Mouse (Mus musculus) heart, embryonic 12.5 days (tissue): Measurements from ENCODE around the gene Nes. TPM values are rescaled to one million over a fixed set of nuclear protein-coding genes. Genes with fewer than 3 reads are reported as not detected.
A peak's percentile ranks its signal among the peaks of the same experiment; 100 is the strongest.

Source experiments
- ATAC-seq: fragments of 200-750 bp; cut with Nextera tagmentation; 2 replicates; pipeline ENCODE4 v1.8.0; 2017; ENCODE audit warnings: moderate TSS enrichment, moderate library complexity; ENCODE audit not compliant: insufficient number of reproducible peaks, low FRiP score
- H3K27ac ChIP-seq: fragments of 300-500 bp; sonication (generic); 2 replicates; pipeline ENCODE4 v1.5.1; 2016; ENCODE audit warnings: mild to moderate bottlenecking, moderate library complexity; ENCODE audit not compliant: poor library complexity, severe bottlenecking
- H3K27me3 ChIP-seq: fragments of 300-500 bp; sonication (generic); replicated peaks from 2 replicates; pipeline ENCODE4 v1.6.1; 2016; ENCODE audit warnings: mild to moderate bottlenecking, moderate library complexity
- H3K36me3 ChIP-seq: fragments of 300-500 bp; sonication (generic); 2 replicates; pipeline ENCODE4 v1.6.1; 2016; ENCODE audit warnings: mild to moderate bottlenecking, moderate library complexity
- H3K4me1 ChIP-seq: fragments of 300-500 bp; sonication (generic); replicated peaks from 2 replicates; pipeline ENCODE4 v1.6.1; 2016; ENCODE audit warnings: mild to moderate bottlenecking
- H3K4me2 ChIP-seq: fragments of 300-500 bp; sonication (generic); 2 replicates; pipeline ENCODE4 v1.6.1; 2016; ENCODE audit warnings: mild to moderate bottlenecking, moderate library complexity
- H3K4me3 ChIP-seq: fragments of 300-500 bp; sonication (generic); 2 replicates; pipeline ENCODE4 v1.5.1; 2016; ENCODE audit warnings: mild to moderate bottlenecking
- H3K9ac ChIP-seq: fragments of 300-500 bp; sonication (generic); 2 replicates; pipeline ENCODE4 v1.6.1; 2016; ENCODE audit warnings: mild to moderate bottlenecking, moderate library complexity
- H3K9me3 ChIP-seq: fragments of 300-500 bp; sonication (generic); replicated peaks from 2 replicates; pipeline ENCODE4 v1.6.1; 2016; ENCODE audit warnings: mild to moderate bottlenecking, moderate library complexity
- WGBS: fragments of 180-500 bp; shearing (Covaris S2); methylation state at CpG from one replicate; pipeline ENCODE4 v1.1.7; 2016; 5-methylcytosine and 5-hydroxymethylcytosine counted together
- polyA plus RNA-seq: library from polyadenylated mRNA; unstranded; fragments of >200 nt; fragmentation: Nextera tagmentation; extraction: Ambion mirVana; gene quantifications from 2 replicates; pipeline ENCODE4 v1.2.1, GENCODE M21; 2016

Nes gene
- polyA plus RNA-seq, 1 experiment from 2014 or later: 34.6 TPM

GRCm38 (mm10) chr3:87984094-87984493 is 13.2 kb downstream of the Nes start:
- 35% methylated on average over 3 of the region's 3 CpGs for WGBS
- Histone ChIP-seq H3K27ac (peak overlapping the region; percentile 87; the same call in 1 of the 2 replicates), H3K9ac (peak overlapping the region; percentile 59; the same call in 1 of the 2 replicates), H3K36me3 (0 out of 2 replicates have a peak, but pooled peaks cover 4% of the 10 kb centered on the region), H3K27me3 (peaks cover 7% of the 10 kb centered on the region), H3K4me1 (peaks cover 80% of the 10 kb centered on the region), H3K9me3 (no peaks in the 10 kb centered on the region), H3K4me2 (peak overlapping the region; percentile 60), H3K4me3 (no peak overlapping the region)
- no peak for ATAC-seq

- ATAC-seq: no peak
- peaks cover 73% of the 10 kb centered on the region for H3K4me1 ChIP-seq
- no peak overlapping the region for H3K4me3 ChIP-seq
- H3K27me3 ChIP-seq: peaks cover 23% of the 10 kb centered on the region
- no peaks in the 10 kb centered on the region for H3K9me3 ChIP-seq
- H3K27ac ChIP-seq: peak overlapping the region; percentile 69
- WGBS: 27% methylated on average over 12 of the region's 12 CpGs
- H3K4me2 ChIP-seq: peak overlapping the region; percentile 70
- H3K9ac ChIP-seq: peak overlapping the region; percentile 39; the same call in 1 of the 2 replicates
- no peaks in the 10 kb centered on the region for H3K36me3 ChIP-seq
These were observed 14.8 kb downstream of the Nes start for GRCm38 (mm10) chr3:87985505-87986320.

DNA sequence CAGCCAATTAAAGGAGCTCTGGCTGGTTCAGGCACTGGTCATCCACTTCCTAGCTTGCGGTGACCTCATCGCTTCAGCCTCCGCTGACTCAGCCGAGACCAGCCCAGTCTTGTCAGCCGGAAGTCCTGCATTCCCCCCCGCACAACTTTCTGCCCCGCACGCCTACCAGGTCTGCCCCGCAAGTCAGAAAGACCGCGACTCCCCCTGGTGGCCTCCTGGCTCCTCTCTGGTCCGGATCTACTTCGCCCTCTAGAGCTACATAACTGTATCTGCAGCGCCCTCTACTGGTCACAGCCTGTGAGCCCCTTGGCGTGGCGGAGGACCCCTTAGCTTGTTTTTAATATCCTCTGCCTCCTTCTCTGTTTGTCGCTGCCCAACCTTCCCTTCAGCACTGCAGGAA is 16.0 kb downstream of the Nes start:
- Histone ChIP-seq H3K27ac (peak overlapping the region; percentile 69), H3K4me1 (peaks cover 63% of the 10 kb centered on the region), H3K27me3 (peaks cover 35% of the 10 kb centered on the region), H3K9me3 (no peaks in the 10 kb centered on the region), H3K4me2 (peak overlapping the region; percentile 70), H3K36me3 (no peaks in the 10 kb centered on the region), H3K4me3 (peak overlapping the region; percentile 38), H3K9ac (peak overlapping the region; percentile 47)
- WGBS: 0% methylated on average over 17 of the region's 17 CpGs
- peak; percentile 67 for ATAC-seq

DNA sequence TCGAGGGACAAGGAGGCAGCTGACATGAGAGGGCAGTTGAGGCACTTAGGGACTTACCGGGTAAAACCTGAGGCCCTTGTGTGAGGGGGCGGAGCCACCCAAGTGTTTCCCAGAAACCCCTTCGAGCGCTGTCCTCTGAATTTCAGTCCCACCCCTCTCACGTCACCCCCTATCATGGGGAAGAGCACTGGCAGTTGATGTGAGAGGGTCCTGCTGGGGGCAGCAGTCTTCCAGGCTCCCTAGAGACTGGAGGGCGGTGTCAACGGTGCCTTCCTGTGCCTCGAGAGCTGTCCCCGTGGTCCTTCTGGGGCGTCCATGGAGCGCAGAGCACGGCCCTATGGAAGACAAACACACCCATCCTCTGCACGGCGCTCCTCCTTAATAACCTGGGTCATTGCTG is 16.8 kb downstream of the Nes start:
- peak overlapping the region; percentile 51 for H3K9ac ChIP-seq
- H3K9me3 ChIP-seq: no peaks in the 10 kb centered on the region
- H3K4me1 ChIP-seq: peaks cover 56% of the 10 kb centered on the region
- ATAC-seq: peak; percentile 31
- no peak overlapping the region for H3K27ac ChIP-seq
- H3K27me3 ChIP-seq: peaks cover 42% of the 10 kb centered on the region
- peak overlapping the region; percentile 38 for H3K4me3 ChIP-seq
- H3K36me3 ChIP-seq: no peaks in the 10 kb centered on the region
- H3K4me2 ChIP-seq: peak overlapping the region; percentile 70
- WGBS: 1% methylated on average over 15 of the region's 15 CpGs

DNA sequence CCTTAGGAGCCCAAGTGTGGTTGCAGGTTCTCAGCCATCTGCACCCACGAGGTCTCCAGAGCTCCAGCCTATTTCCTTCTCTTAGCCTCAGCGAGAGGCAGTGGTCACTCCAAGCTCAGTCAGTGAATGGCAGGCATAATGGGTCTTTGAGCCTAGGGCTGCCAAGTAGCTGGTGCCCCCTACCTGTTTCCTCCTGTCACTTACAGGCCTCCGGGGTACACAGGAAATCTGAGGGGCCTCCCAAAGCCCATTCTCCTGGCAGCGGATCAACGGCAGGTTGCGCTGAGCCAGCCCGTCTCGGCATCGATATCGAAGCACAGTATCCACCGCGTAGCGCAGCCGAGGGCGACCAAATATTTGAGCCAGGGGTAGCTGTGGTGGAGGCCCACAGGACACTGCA is 17.2 kb downstream of the Nes start:
- Histone ChIP-seq H3K27ac (no peak overlapping the region), H3K4me2 (peak overlapping the region; percentile 70), H3K4me1 (peaks cover 51% of the 10 kb centered on the region), H3K36me3 (no peaks in the 10 kb centered on the region), H3K27me3 (peaks cover 47% of the 10 kb centered on the region), H3K9ac (peak overlapping the region; percentile 51), H3K4me3 (peak overlapping the region; percentile 38), H3K9me3 (no peaks in the 10 kb centered on the region)
- no peak for ATAC-seq
- WGBS: 11% methylated on average over 15 of the region's 15 CpGs

GRCm38 (mm10) chr3:87989935-87990334 is 19.1 kb downstream of the Nes start:
- no peak overlapping the region for H3K9ac ChIP-seq
- H3K9me3 ChIP-seq: no peaks in the 10 kb centered on the region
- H3K4me1 ChIP-seq: peaks cover 33% of the 10 kb centered on the region
- no peak overlapping the region for H3K4me2 ChIP-seq
- ATAC-seq: no peak
- 32% methylated on average over 10 of the region's 10 CpGs for WGBS
- H3K27me3 ChIP-seq: peaks cover 66% of the 10 kb centered on the region
- H3K27ac ChIP-seq: no peak overlapping the region
- no peak overlapping the region for H3K4me3 ChIP-seq
- no peaks in the 10 kb centered on the region for H3K36me3 ChIP-seq

DNA sequence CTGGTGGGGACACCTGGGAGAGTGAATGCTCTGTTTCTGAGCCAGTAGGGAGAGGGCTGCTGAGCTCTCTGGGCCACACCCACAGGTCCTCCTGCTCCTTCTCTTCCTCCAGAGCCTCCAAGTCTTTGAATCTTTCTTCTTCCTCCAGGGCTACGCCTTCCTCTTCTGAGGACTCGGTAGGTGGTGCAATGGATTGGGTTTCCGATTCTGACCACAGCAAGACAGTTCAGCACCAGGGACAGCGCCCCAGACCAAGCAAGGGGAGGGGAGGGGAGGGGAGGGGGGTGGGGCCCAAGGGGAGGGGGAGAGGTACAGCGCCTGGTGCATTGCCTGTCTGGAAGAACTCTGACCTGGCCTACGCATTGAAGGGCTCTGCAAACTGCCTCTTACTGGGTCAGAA is 22.6 kb downstream of the Nes start:
- Histone ChIP-seq H3K4me3 (no peak overlapping the region), H3K4me2 (no peak overlapping the region), H3K27ac (no peak overlapping the region), H3K4me1 (peaks cover 10% of the 10 kb centered on the region), H3K36me3 (no peaks in the 10 kb centered on the region), H3K9me3 (no peaks in the 10 kb centered on the region), H3K27me3 (peaks cover 100% of the 10 kb centered on the region), H3K9ac (no peak overlapping the region)
- no peak for ATAC-seq
- 6% methylated on average over 4 of the region's 6 CpGs for WGBS

- Histone ChIP-seq H3K9ac (no peak overlapping the region), H3K4me1 (peaks cover 18% of the 10 kb centered on the region), H3K9me3 (no peaks in the 10 kb centered on the region), H3K27ac (no peak overlapping the region), H3K4me3 (no peak overlapping the region), H3K27me3 (peaks cover 100% of the 10 kb centered on the region), H3K36me3 (no peaks in the 10 kb centered on the region), H3K4me2 (no peak overlapping the region)
- no peak for ATAC-seq
- 29% methylated on average over 11 of the region's 11 CpGs for WGBS
These were observed 24.5 kb downstream of the Nes start for GRCm38 (mm10) chr3:87995331-87995730.

GRCm38 (mm10) chr3:87996401-87996800 is 25.5 kb downstream of the Nes start:
- no peak for ATAC-seq
- no peaks in the 10 kb centered on the region for H3K36me3 ChIP-seq
- H3K27me3 ChIP-seq: peaks cover 100% of the 10 kb centered on the region
- peaks cover 22% of the 10 kb centered on the region for H3K4me1 ChIP-seq
- no peak overlapping the region for H3K27ac ChIP-seq
- H3K9me3 ChIP-seq: no peaks in the 10 kb centered on the region
- H3K4me3 ChIP-seq: no peak overlapping the region
- WGBS: 3% methylated on average over 15 of the region's 15 CpGs
- peak overlapping the region; percentile 71 for H3K4me2 ChIP-seq
- no peak overlapping the region for H3K9ac ChIP-seq

- H3K4me1 ChIP-seq: peaks cover 22% of the 10 kb centered on the region
- peak overlapping the region; percentile 49; the same call in 1 of the 2 replicates for H3K9ac ChIP-seq
- no peaks in the 10 kb centered on the region for H3K36me3 ChIP-seq
- peak overlapping the region; percentile 71 for H3K4me2 ChIP-seq
- 0 out of 2 replicates have a peak, but pooled peaks have one; percentile 27 for ATAC-seq
- under 1% methylated on average over 49 of the region's 49 CpGs for WGBS
- H3K9me3 ChIP-seq: no peaks in the 10 kb centered on the region
- no peak overlapping the region for H3K27ac ChIP-seq
- H3K4me3 ChIP-seq: peak overlapping the region; percentile 41
- peaks cover 100% of the 10 kb centered on the region for H3K27me3 ChIP-seq
These were observed 26.2 kb downstream of the Nes start for GRCm38 (mm10) chr3:87996971-87997614.

- peaks cover 100% of the 10 kb centered on the region for H3K27me3 ChIP-seq
- H3K27ac ChIP-seq: no peak overlapping the region
- WGBS: 2% methylated on average over 7 of the region's 7 CpGs
- 0 out of 2 replicates have a peak, but pooled peaks cover 4% of the 10 kb centered on the region for H3K9me3 ChIP-seq
- no peak overlapping the region for H3K4me2 ChIP-seq
- H3K4me1 ChIP-seq: peaks cover 22% of the 10 kb centered on the region
- no peak overlapping the region for H3K4me3 ChIP-seq
- no peak for ATAC-seq
- no peaks in the 10 kb centered on the region for H3K36me3 ChIP-seq
- no peak overlapping the region for H3K9ac ChIP-seq
These were observed 27.9 kb downstream of the Nes start for GRCm38 (mm10) chr3:87998747-87999146.
